Mouse (Mus musculus) olfactory bulb, adult 2 months (tissue): ENCODE measurements around the gene Med8.

Source experiments
- CTCF ChIP-seq: fragments of 200-500 bp; IDR thresholded peaks from 2 replicates; pipeline ENCODE4 v1.5.1; 2012; ENCODE audit warnings: low read depth, mild to moderate bottlenecking, low read length, moderate library complexity; ENCODE audit not compliant: insufficient read depth
- POLR2A ChIP-seq: fragments of 200-500 bp; IDR thresholded peaks from 2 replicates; pipeline ENCODE4 v1.6.1; 2012; ENCODE audit warnings: mild to moderate bottlenecking, low read depth, low read length, moderate library complexity; ENCODE audit not compliant: insufficient read depth

DNA sequence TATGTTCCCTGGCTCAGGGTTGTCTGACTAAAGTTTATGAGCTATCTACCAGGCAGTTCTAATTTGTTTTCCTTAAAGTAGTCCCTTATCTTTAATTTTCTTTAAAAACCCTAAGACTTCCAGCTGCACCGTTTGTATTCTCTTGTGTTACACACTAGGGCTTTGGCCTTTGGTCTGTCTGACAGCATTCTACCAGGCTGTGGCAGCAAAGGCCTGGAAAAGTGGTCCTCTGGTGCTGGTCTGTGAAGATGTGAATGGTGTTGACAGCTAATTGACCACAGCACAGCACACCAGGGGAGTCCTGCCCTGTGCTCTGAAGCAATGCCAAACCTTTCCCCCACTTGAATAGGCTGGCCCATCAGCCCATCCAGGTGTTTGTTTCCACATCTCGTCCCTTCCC lies 6.6 kb downstream of the Med8 start:
- TF ChIP-seq CTCF (no peak), POLR2A (no peak)
